Mouse (Mus musculus) kidney, adult 11 months (tissue): ENCODE results near the gene Zcchc8.

Source experiments
- DNase-seq: peaks from one replicate; pipeline ENCODE4 v3.0.0; 2022

Zcchc8 gene

GRCm38 (mm10) chr5:123683377-123684220 is 37.3 kb downstream of the Zcchc8 start:
- DNase-seq = peak; percentile 36

GRCm38 (mm10) chr5:123683043-123683376 is 37.9 kb downstream of the Zcchc8 start:
- no peak for DNase-seq

- no peak for DNase-seq
Measured at GRCm38 (mm10) chr5:123682372-123682771, 38.5 kb downstream of the Zcchc8 start.

- no peak for DNase-seq
Measured at GRCm38 (mm10) chr5:123679546-123680263, 41.2 kb downstream of the Zcchc8 start.

GRCm38 (mm10) chr5:123679106-123679505 is 41.8 kb downstream of the Zcchc8 start:
- DNase-seq = no peak

- DNase-seq = no peak
Measured at GRCm38 (mm10) chr5:123675717-123676116, 45.2 kb downstream of the Zcchc8 start.

GRCm38 (mm10) chr5:123675221-123675620 is 45.7 kb downstream of the Zcchc8 start:
- DNase-seq = no peak

GRCm38 (mm10) chr5:123671473-123671820 is 49.5 kb downstream of the Zcchc8 start:
- DNase-seq = no peak

GRCm38 (mm10) chr5:123670800-123671472 is 50.0 kb downstream of the Zcchc8 start:
- DNase-seq = peak; percentile 56

- peak; percentile 41 for DNase-seq
Measured at GRCm38 (mm10) chr5:123669991-123670799, 50.7 kb downstream of the Zcchc8 start.

- DNase-seq = no peak
Measured at GRCm38 (mm10) chr5:123667915-123668314, 53.0 kb downstream of the Zcchc8 start.

GRCm38 (mm10) chr5:123665956-123666355 is 54.9 kb downstream of the Zcchc8 start:
- DNase-seq = no peak

GRCm38 (mm10) chr5:123664329-123664728 is 56.6 kb downstream of the Zcchc8 start:
- DNase-seq = no peak

GRCm38 (mm10) chr5:123662059-123662458 is 58.8 kb downstream of the Zcchc8 start:
- peak; percentile 56 for DNase-seq

GRCm38 (mm10) chr5:123661602-123662001 is 59.3 kb downstream of the Zcchc8 start:
- no peak for DNase-seq

- no peak for DNase-seq
Measured at GRCm38 (mm10) chr5:123657651-123658050, 63.2 kb downstream of the Zcchc8 start.

- no peak for DNase-seq
Measured at GRCm38 (mm10) chr5:123654937-123655336, 66.0 kb downstream of the Zcchc8 start.

- DNase-seq = no peak
Measured at GRCm38 (mm10) chr5:123653287-123653801, 67.6 kb downstream of the Zcchc8 start.

- DNase-seq = no peak
Measured at GRCm38 (mm10) chr5:123650825-123651224, 70.1 kb downstream of the Zcchc8 start.
